Mouse (Mus musculus): ENCODE data around the gene Grm4. TPM values are rescaled to one million over a fixed set of nuclear protein-coding genes. Genes with fewer than 3 reads are reported as not detected.

The Grm4 gene
- polyA plus RNA-seq, 1 experiment from 2014 or later, result not detected

- Histone ChIP-seq H3K27me3 (ENCODE audit: control insufficient read depth, insufficient read depth, low read length) (no peaks in the 10 kb centered on the region), H3K27ac (replicated peaks in 1 of 2; ENCODE audit: control insufficient read depth in 1 of 2, insufficient read depth in 1 of 2, low read depth in 2 of 2, low read length in 2 of 2) (no peak overlapping the region), H3K4me2 (ENCODE audit: low read length) (no peak overlapping the region), H3K4me1 (ENCODE audit: control insufficient read depth in 2 of 2, insufficient read depth in 2 of 2, low read length in 2 of 2) (peaks cover 6 to 11% of the 10 kb centered on the region in 2 experiments; a peak in 3 of 4 replicates), H3K9ac (ENCODE audit: low read length) (no peak overlapping the region; the same call in 1 of the 2 replicates), H3K4me3 (ENCODE audit: control insufficient read depth in 1 of 2, insufficient read depth in 1 of 2, low read depth in 1 of 2, low read length in 2 of 2) (no peak overlapping the region), H3K9me3 (ENCODE audit: control insufficient read depth, low read length) (no peaks in the 10 kb centered on the region), H3K36me3 (ENCODE audit: control insufficient read depth, insufficient read depth, low read length) (no peaks in the 10 kb centered on the region)
- 61% methylated on average over 9 of the region's 9 CpGs for WGBS
- ATAC-seq (ENCODE audit: insufficient number of reproducible peaks, insufficient read depth, low FRiP score, low read depth), result peak; percentile 37; the same call in 1 of the 2 replicates
Measured at GRCm38 (mm10) chr17:27547253-27547868, 26.2 kb upstream of the Grm4 start.

GRCm38 (mm10) chr17:27546574-27547085 lies 25.4 kb upstream of the Grm4 start:
- no peaks in the 10 kb centered on the region for H3K9me3 ChIP-seq (ENCODE audit: control insufficient read depth, low read length)
- H3K4me3 ChIP-seq (ENCODE audit: control insufficient read depth in 1 of 2, insufficient read depth in 1 of 2, low read depth in 1 of 2, low read length in 2 of 2), result no peak overlapping the region
- no peak overlapping the region for H3K9ac ChIP-seq (ENCODE audit: low read length)
- H3K36me3 ChIP-seq (ENCODE audit: control insufficient read depth, insufficient read depth, low read length), result no peaks in the 10 kb centered on the region
- no peak for ATAC-seq (ENCODE audit: insufficient number of reproducible peaks, insufficient read depth, low FRiP score, low read depth)
- no peak overlapping the region for H3K4me2 ChIP-seq (ENCODE audit: low read length)
- peaks cover 6 to 11% of the 10 kb centered on the region in 2 experiments; a peak in 3 of 4 replicates for H3K4me1 ChIP-seq (ENCODE audit: control insufficient read depth in 2 of 2, insufficient read depth in 2 of 2, low read length in 2 of 2)
- no peak overlapping the region for H3K27ac ChIP-seq (replicated peaks in 1 of 2; ENCODE audit: control insufficient read depth in 1 of 2, insufficient read depth in 1 of 2, low read depth in 2 of 2, low read length in 2 of 2)
- 61% methylated on average over 7 of the region's 7 CpGs for WGBS
- no peaks in the 10 kb centered on the region for H3K27me3 ChIP-seq (ENCODE audit: control insufficient read depth, insufficient read depth, low read length)

DNA sequence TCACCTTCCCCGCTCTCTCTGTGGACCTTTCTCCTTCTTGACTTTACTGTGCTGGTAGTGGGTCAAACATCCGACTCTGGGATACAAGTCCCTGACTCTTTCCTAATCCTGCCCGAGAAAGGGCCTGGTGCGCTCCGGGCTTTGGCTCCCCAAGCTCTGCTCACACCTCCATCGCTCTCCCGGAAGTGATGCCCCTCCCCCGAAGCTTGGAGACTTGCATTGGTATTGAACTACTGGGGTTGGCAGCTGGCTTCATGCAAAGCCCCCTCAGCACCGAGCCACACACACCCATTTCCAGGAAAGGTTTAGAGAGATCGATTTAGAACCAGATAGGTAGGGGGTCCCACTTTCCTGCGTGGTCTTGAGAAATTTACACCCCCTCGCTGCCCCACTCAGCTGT lies 24.8 kb upstream of the Grm4 start:
- Histone ChIP-seq H3K27me3 (ENCODE audit: control insufficient read depth, insufficient read depth, low read length) (no peaks in the 10 kb centered on the region), H3K9ac (ENCODE audit: low read length) (no peak overlapping the region), H3K4me1 (ENCODE audit: control insufficient read depth in 2 of 2, insufficient read depth in 2 of 2, low read length in 2 of 2) (peaks cover 6 to 11% of the 10 kb centered on the region in 2 experiments; a peak in 3 of 4 replicates), H3K36me3 (ENCODE audit: control insufficient read depth, insufficient read depth, low read length) (no peaks in the 10 kb centered on the region), H3K9me3 (ENCODE audit: control insufficient read depth, low read length) (no peaks in the 10 kb centered on the region), H3K27ac (replicated peaks in 1 of 2; ENCODE audit: control insufficient read depth in 1 of 2, insufficient read depth in 1 of 2, low read depth in 2 of 2, low read length in 2 of 2) (no peak overlapping the region), H3K4me3 (ENCODE audit: control insufficient read depth in 1 of 2, insufficient read depth in 1 of 2, low read depth in 1 of 2, low read length in 2 of 2) (no peak overlapping the region), H3K4me2 (ENCODE audit: low read length) (no peak overlapping the region)
- 44% methylated on average over 12 of the region's 12 CpGs for WGBS
- ATAC-seq (ENCODE audit: insufficient number of reproducible peaks, insufficient read depth, low FRiP score, low read depth), result no peak

GRCm38 (mm10) chr17:27544551-27544950 lies 23.3 kb upstream of the Grm4 start:
- Histone ChIP-seq H3K4me2 (ENCODE audit: low read length) (no peak overlapping the region), H3K9ac (ENCODE audit: low read length) (no peak overlapping the region), H3K36me3 (ENCODE audit: control insufficient read depth, insufficient read depth, low read length) (no peaks in the 10 kb centered on the region), H3K4me3 (ENCODE audit: control insufficient read depth in 1 of 2, insufficient read depth in 1 of 2, low read depth in 1 of 2, low read length in 2 of 2) (no peak overlapping the region), H3K27ac (replicated peaks in 1 of 2; ENCODE audit: control insufficient read depth in 1 of 2, insufficient read depth in 1 of 2, low read depth in 2 of 2, low read length in 2 of 2) (no peak overlapping the region), H3K9me3 (ENCODE audit: control insufficient read depth, low read length) (no peaks in the 10 kb centered on the region), H3K4me1 (ENCODE audit: control insufficient read depth in 2 of 2, insufficient read depth in 2 of 2, low read length in 2 of 2) (peaks cover 6 to 11% of the 10 kb centered on the region in 2 experiments; a peak in 3 of 4 replicates), H3K27me3 (ENCODE audit: control insufficient read depth, insufficient read depth, low read length) (no peaks in the 10 kb centered on the region)
- 76% methylated on average over 11 of the region's 11 CpGs for WGBS
- no peak for ATAC-seq (ENCODE audit: insufficient number of reproducible peaks, insufficient read depth, low FRiP score, low read depth)

DNA sequence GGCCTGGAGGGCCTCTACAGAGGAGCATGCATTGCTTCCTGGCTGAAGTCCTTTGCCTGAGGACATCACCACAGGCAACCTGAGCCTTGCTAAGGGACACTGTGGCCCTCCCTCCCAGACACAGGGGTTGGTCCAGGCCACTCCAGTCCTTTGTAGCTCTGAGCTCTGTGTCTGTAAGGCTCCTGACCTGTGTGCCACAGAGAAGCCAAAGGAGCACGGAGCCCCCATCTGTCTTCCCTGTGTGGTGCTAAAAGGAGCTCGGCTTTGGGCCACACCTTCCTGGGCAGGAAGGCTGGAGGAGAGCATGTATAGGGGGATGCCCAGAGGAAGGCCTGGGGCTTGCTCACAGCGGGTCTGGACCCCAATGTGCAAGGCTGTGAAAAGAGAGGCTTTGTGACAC lies 20.8 kb upstream of the Grm4 start:
- Histone ChIP-seq H3K4me2 (ENCODE audit: low read length) (no peak overlapping the region), H3K27ac (replicated peaks in 1 of 2; ENCODE audit: control insufficient read depth in 1 of 2, insufficient read depth in 1 of 2, low read depth in 2 of 2, low read length in 2 of 2) (no peak overlapping the region), H3K9ac (ENCODE audit: low read length) (no peak overlapping the region), H3K4me1 (ENCODE audit: control insufficient read depth in 2 of 2, insufficient read depth in 2 of 2, low read length in 2 of 2) (peaks cover 0 to 2% of the 10 kb centered on the region in 2 experiments; a peak in 1 of 4 replicates), H3K36me3 (ENCODE audit: control insufficient read depth, insufficient read depth, low read length) (no peaks in the 10 kb centered on the region), H3K9me3 (ENCODE audit: control insufficient read depth, low read length) (no peaks in the 10 kb centered on the region), H3K4me3 (ENCODE audit: control insufficient read depth in 1 of 2, insufficient read depth in 1 of 2, low read depth in 1 of 2, low read length in 2 of 2) (no peak overlapping the region), H3K27me3 (ENCODE audit: control insufficient read depth, insufficient read depth, low read length) (no peaks in the 10 kb centered on the region)
- WGBS, result 81% methylated on average over 3 of the region's 3 CpGs
- no peak for ATAC-seq (ENCODE audit: insufficient number of reproducible peaks, insufficient read depth, low FRiP score, low read depth)

DNA sequence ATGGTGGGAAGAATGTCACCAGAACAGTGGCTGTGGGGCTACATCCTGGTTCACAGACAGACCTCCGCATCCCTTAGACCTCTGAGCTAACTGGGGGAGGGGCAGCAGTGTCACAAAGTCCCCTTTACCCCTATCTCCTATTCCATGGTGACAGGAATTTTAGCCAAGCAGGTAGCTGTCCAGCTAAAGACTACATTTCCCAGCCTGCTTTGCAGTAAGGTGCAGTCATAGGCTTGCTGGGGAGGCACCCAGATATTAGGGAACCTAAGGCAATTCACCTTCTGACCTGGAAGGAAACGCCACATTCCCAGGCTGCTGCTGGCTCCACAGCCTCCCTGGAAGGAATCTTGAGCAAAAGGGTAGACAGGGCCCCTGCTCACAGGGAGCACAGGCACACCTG lies 20.1 kb upstream of the Grm4 start:
- Histone ChIP-seq H3K27ac (replicated peaks in 1 of 2; ENCODE audit: control insufficient read depth in 1 of 2, insufficient read depth in 1 of 2, low read depth in 2 of 2, low read length in 2 of 2) (no peak overlapping the region), H3K36me3 (ENCODE audit: control insufficient read depth, insufficient read depth, low read length) (no peaks in the 10 kb centered on the region), H3K4me1 (ENCODE audit: control insufficient read depth in 2 of 2, insufficient read depth in 2 of 2, low read length in 2 of 2) (no peaks in the 10 kb centered on the region; a peak in 1 of 4 replicates), H3K27me3 (ENCODE audit: control insufficient read depth, insufficient read depth, low read length) (no peaks in the 10 kb centered on the region), H3K4me3 (ENCODE audit: control insufficient read depth in 1 of 2, insufficient read depth in 1 of 2, low read depth in 1 of 2, low read length in 2 of 2) (no peak overlapping the region), H3K4me2 (ENCODE audit: low read length) (no peak overlapping the region), H3K9ac (ENCODE audit: low read length) (no peak overlapping the region), H3K9me3 (ENCODE audit: control insufficient read depth, low read length) (no peaks in the 10 kb centered on the region)
- 65% methylated on average over 2 of the region's 2 CpGs for WGBS
- ATAC-seq (ENCODE audit: insufficient number of reproducible peaks, insufficient read depth, low FRiP score, low read depth), result no peak

GRCm38 (mm10) chr17:27534718-27535117 lies 13.5 kb upstream of the Grm4 start:
- H3K9me3 ChIP-seq (ENCODE audit: control insufficient read depth, low read length), result no peaks in the 10 kb centered on the region
- no peak overlapping the region for H3K4me3 ChIP-seq (ENCODE audit: control insufficient read depth in 1 of 2, insufficient read depth in 1 of 2, low read depth in 1 of 2, low read length in 2 of 2)
- H3K9ac ChIP-seq (ENCODE audit: low read length), result no peak overlapping the region
- H3K27ac ChIP-seq (replicated peaks in 1 of 2; ENCODE audit: control insufficient read depth in 1 of 2, insufficient read depth in 1 of 2, low read depth in 2 of 2, low read length in 2 of 2), result no peak overlapping the region
- WGBS, result 2% methylated on average over 10 of the region's 10 CpGs
- no peaks in the 10 kb centered on the region for H3K36me3 ChIP-seq (ENCODE audit: control insufficient read depth, insufficient read depth, low read length)
- 0 out of 2 replicates have a peak, but pooled peaks have one; percentile 47 for ATAC-seq (ENCODE audit: insufficient number of reproducible peaks, insufficient read depth, low FRiP score, low read depth)
- H3K4me1 ChIP-seq (ENCODE audit: control insufficient read depth in 2 of 2, insufficient read depth in 2 of 2, low read length in 2 of 2), result no peaks in the 10 kb centered on the region
- no peaks in the 10 kb centered on the region for H3K27me3 ChIP-seq (ENCODE audit: control insufficient read depth, insufficient read depth, low read length)
- no peak overlapping the region for H3K4me2 ChIP-seq (ENCODE audit: low read length)

DNA sequence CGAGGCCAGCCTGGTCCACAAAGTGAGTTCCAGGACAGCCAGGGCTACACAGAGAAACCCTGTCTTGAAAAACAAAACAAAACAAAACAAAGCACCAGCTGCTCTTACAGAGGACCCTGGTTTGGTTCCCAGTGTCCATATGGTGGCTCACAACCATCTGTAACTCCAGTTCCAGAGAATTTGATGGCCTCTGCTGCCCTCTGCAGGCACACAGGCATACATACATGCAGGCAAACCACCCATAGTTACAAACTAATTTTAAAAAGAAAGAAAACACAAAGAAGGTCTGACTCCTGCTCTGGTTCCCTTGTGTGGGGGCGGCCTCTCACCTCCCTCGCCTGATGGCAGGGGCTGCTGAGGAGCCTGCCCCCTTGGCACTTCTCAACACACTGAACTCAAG lies 12.2 kb upstream of the Grm4 start:
- no peak overlapping the region for H3K27ac ChIP-seq (replicated peaks in 1 of 2; ENCODE audit: control insufficient read depth in 1 of 2, insufficient read depth in 1 of 2, low read depth in 2 of 2, low read length in 2 of 2)
- no peak overlapping the region for H3K4me2 ChIP-seq (ENCODE audit: low read length)
- WGBS, result 92% methylated on average over 3 of the region's 3 CpGs
- H3K9ac ChIP-seq (ENCODE audit: low read length), result no peak overlapping the region
- no peak overlapping the region for H3K4me3 ChIP-seq (ENCODE audit: control insufficient read depth in 1 of 2, insufficient read depth in 1 of 2, low read depth in 1 of 2, low read length in 2 of 2)
- H3K4me1 ChIP-seq (ENCODE audit: control insufficient read depth in 2 of 2, insufficient read depth in 2 of 2, low read length in 2 of 2), result no peaks in the 10 kb centered on the region
- no peaks in the 10 kb centered on the region for H3K9me3 ChIP-seq (ENCODE audit: control insufficient read depth, low read length)
- no peak for ATAC-seq (ENCODE audit: insufficient number of reproducible peaks, insufficient read depth, low FRiP score, low read depth)
- H3K27me3 ChIP-seq (ENCODE audit: control insufficient read depth, insufficient read depth, low read length), result no peaks in the 10 kb centered on the region
- H3K36me3 ChIP-seq (ENCODE audit: control insufficient read depth, insufficient read depth, low read length), result no peaks in the 10 kb centered on the region

Measured in heart, embryonic 14.5 days (tissue).